Mouse (Mus musculus) gastrocnemius, adult 18-20 months (tissue): ENCODE measurements around the gene Abraxas1. TPM values are rescaled to one million over a fixed set of nuclear protein-coding genes. Genes with fewer than 3 reads are reported as not detected.

Experiments
- total RNA-seq, 2 experiments: library from RNA; stranded (reverse); gene quantifications; 2 replicates each; pipeline ENCODE4 v1.2.3; 2021

The Abraxas1 gene
- total RNA-seq, 2 experiments from 2014 or later, result 4.1 to 4.9 TPM

Other genes starting within 250 kb of the Abraxas1 start
- gene Plac8, start 248.7 kb downstream of the Abraxas1 start, total RNA-seq, result under 1 TPM in 1 of 2 experiments, not detected in 1; 0.80 TPM
- 10 to 100 TPM; 73.6 to 77.4 TPM for gene Coq2, start 145.8 kb downstream of the Abraxas1 start, total RNA-seq
- gene Hpse, start 101.2 kb downstream of the Abraxas1 start, total RNA-seq, result under 1 TPM; 0.39 to 0.57 TPM
- gene Helq, start 22.4 kb downstream of the Abraxas1 start, total RNA-seq, result 1 to 10 TPM; 3.5 to 4.5 TPM
- gene Mrps18c, start 22.3 kb downstream of the Abraxas1 start, total RNA-seq, result 10 to 100 TPM; 69.9 to 71.4 TPM
- 10 to 100 TPM in 1 of 2 experiments, 1 to 10 TPM in 1; 4.8 to 10.3 TPM for gene Gpat3, start 24.7 kb upstream of the Abraxas1 start, total RNA-seq